Comparison of ENCODE assay signal across 9 mouse cellular contexts in genomic region chr11:32601528-32602323, GRCm38 (mm10). TPM values are rescaled to one million over a fixed set of nuclear protein-coding genes. Genes with fewer than 3 reads are reported as not detected.
DNase-seq lines count a peak whose midpoint lies in the region; ATAC-seq and TF ChIP-seq lines count a peak whose summit lies in the region.
"Had no signal": no experiment of that assay in that cellular context is flagged by ENCODE, and none has a peak within 500 bp of the region (broad histone marks: within the 10 kb centered on the region; RNA-seq: fewer than 3 reads in every experiment).

No protein-coding gene starts in this region.

- dilution Hi-C loops in CH12.LX (cut with MboI; ENCODE audit: extremely low pct_ligation_motif_present, extremely low pct_unique_long_range_greater_than_20kb, low sequenced_read_pairs) = no loop called here

- TF ChIP-seq CTCF in CH12.LX (conservative IDR thresholded peaks at IDR 0.05 in 1 of 2, IDR thresholded peaks at IDR 0.05 in 1 of 2; ENCODE audit: low read depth in 2 of 2, low read length in 2 of 2) = no peak
- peak; percentile 3; the same call in 1 of the 2 replicates for TF ChIP-seq CTCF in liver, embryonic 14.5 days (IDR thresholded peaks at IDR 0.05; ENCODE audit: low read depth)

- H3K4me1 ChIP-seq in CH12.LX (ENCODE audit: control insufficient read depth in 1 of 2, insufficient read depth in 2 of 2) = peaks cover 7 to 68% of the 10 kb centered on the region in 2 experiments
- H3K4me1 ChIP-seq in hindbrain, embryonic 14.5 days (replicated peaks; ENCODE audit: control insufficient read depth, insufficient read depth, low read length) = peaks cover 11% of the 10 kb centered on the region; the same call in 1 of the 2 replicates
- H3K4me1 ChIP-seq in liver, embryonic 14.5 days (replicated peaks; ENCODE audit: control insufficient read depth in 2 of 2, insufficient read depth in 2 of 2, low read length in 1 of 2) = peaks cover 0 to 7% of the 10 kb centered on the region in 2 experiments; a peak in 2 of 4 replicates

- H3K27me3 ChIP-seq in CH12.LX (replicated peaks) = no peaks in the 10 kb centered on the region
- H3K27me3 ChIP-seq in hindbrain, embryonic 14.5 days (ENCODE audit: control insufficient read depth, insufficient read depth, low read length) = no peaks in the 10 kb centered on the region
- H3K27me3 ChIP-seq in liver, embryonic 14.5 days (ENCODE audit: control insufficient read depth, insufficient read depth, low read length) = no peaks in the 10 kb centered on the region
- H3K27me3 ChIP-seq: limb, embryonic 15.5 days had no signal

- DNase-seq in CH12.LX (ENCODE audit: extremely low read depth) = peak; percentile 78
- DNase-seq in adipocyte (ENCODE audit: low spot score) = peak; percentile 28
- no peak for DNase-seq in hindbrain, embryonic 14.5 days (ENCODE audit: low spot score)
- peak in 1 of 3 experiments; percentile 11 for DNase-seq in liver, embryonic 14.5 days (ENCODE audit: low read depth in 3 of 3, low spot score in 3 of 3)
- DNase-seq in yolk sac, embryonic 10.5 days (ENCODE audit: low spot score) = peak; percentile 55
- no peak for DNase-seq in adrenal gland, postnatal 25 days
- DNase-seq in layer of hippocampus, postnatal 10 days (ENCODE audit: low spot score in 2 of 2) = no peak
- DNase-seq in urinary bladder, adult 18-20 months (ENCODE audit: low spot score in 2 of 2) = no peak

- no peak for TF ChIP-seq POLR2A in CH12.LX (IDR thresholded peaks at IDR 0.05; ENCODE audit: low read depth, low read length)

- H3K4me2 ChIP-seq in CH12.LX (ENCODE audit: insufficient read depth, low read depth, poor library complexity, severe bottlenecking) = no peak overlapping the region
- no peak overlapping the region for H3K4me2 ChIP-seq in hindbrain, embryonic 14.5 days (replicated peaks)
- H3K4me2 ChIP-seq in liver, embryonic 14.5 days (ENCODE audit: low read depth) = no peak overlapping the region
- H3K4me2 ChIP-seq: limb, embryonic 15.5 days had no signal

- no peak overlapping the region for H3K4me3 ChIP-seq in CH12.LX (replicated peaks in 1 of 3; ENCODE audit: low read depth in 2 of 3, low read length in 2 of 3, poor library complexity in 1 of 3)
- no peak overlapping the region for H3K4me3 ChIP-seq in hindbrain, embryonic 14.5 days (replicated peaks; ENCODE audit: low read length)
- H3K4me3 ChIP-seq in liver, embryonic 14.5 days (ENCODE audit: insufficient read depth in 1 of 2, low read depth in 2 of 2, low read length in 2 of 2) = no peak overlapping the region
- H3K4me3 ChIP-seq: limb, embryonic 15.5 days had no signal

- H3K27ac ChIP-seq in CH12.LX (ENCODE audit: insufficient read depth, low read depth) = peak overlapping the region; percentile 10; the same call in 1 of the 2 replicates
- no peak overlapping the region for H3K27ac ChIP-seq in hindbrain, embryonic 14.5 days
- H3K27ac ChIP-seq in liver, embryonic 14.5 days = no peak overlapping the region
- H3K27ac ChIP-seq: limb, embryonic 15.5 days had no signal

- TF ChIP-seq EP300 in CH12.LX (IDR thresholded peaks at IDR 0.05; ENCODE audit: low read length) = 0 out of 2 replicates have a peak, but pooled peaks have one; percentile 18
- no peak for TF ChIP-seq EP300 in liver, embryonic 14.5 days (IDR thresholded peaks at IDR 0.05; ENCODE audit: low read depth)

- H3K9me3 ChIP-seq in CH12.LX (replicated peaks; ENCODE audit: low read length) = peaks cover 2% of the 10 kb centered on the region
- H3K9me3 ChIP-seq in hindbrain, embryonic 14.5 days (ENCODE audit: control insufficient read depth, low read length) = no peaks in the 10 kb centered on the region
- no peaks in the 10 kb centered on the region for H3K9me3 ChIP-seq in liver, embryonic 14.5 days (ENCODE audit: control insufficient read depth, low read length)
- H3K9me3 ChIP-seq: limb, embryonic 15.5 days had no signal

- no peaks in the 10 kb centered on the region for H3K79me2 ChIP-seq in CH12.LX (replicated peaks; ENCODE audit: control insufficient read depth, extremely low read depth, insufficient read depth, poor library complexity, severe bottlenecking)

- TF ChIP-seq RAD21 in CH12.LX (IDR thresholded peaks at IDR 0.05; ENCODE audit: low read depth, low read length) = no peak

- ATAC-seq in hindbrain, embryonic 14.5 days (ENCODE audit: low FRiP score) = 0 out of 2 replicates have a peak, but pooled peaks have one; percentile 19
- ATAC-seq in liver, embryonic 14.5 days (ENCODE audit: insufficient read depth) = peak; percentile 65

- peaks cover 24 to 76% of the 10 kb centered on the region in 2 experiments for H3K36me3 ChIP-seq in CH12.LX (replicated peaks in 1 of 2; ENCODE audit: control insufficient read depth in 1 of 2, insufficient read depth in 1 of 2, low read length in 1 of 2)
- H3K36me3 ChIP-seq in hindbrain, embryonic 14.5 days (replicated peaks; ENCODE audit: control insufficient read depth, insufficient read depth) = no peaks in the 10 kb centered on the region
- H3K36me3 ChIP-seq in liver, embryonic 14.5 days (replicated peaks; ENCODE audit: control insufficient read depth, insufficient read depth, low read depth) = no peaks in the 10 kb centered on the region

- in situ Hi-C loops in CH12.LX (cut with MboI; ENCODE audit: low pct_ligation_motif_present, low pct_unique_long_range_greater_than_20kb, low sequenced_read_pairs) = loop anchor here (25.0 kb wide), 1 partner anchor 536 kb away; the partner anchor contains the start of gene Fgf18

- H3K9ac ChIP-seq in CH12.LX (ENCODE audit: insufficient read depth, low read depth) = no peak overlapping the region
- H3K9ac ChIP-seq in hindbrain, embryonic 14.5 days = no peak overlapping the region
- no peak overlapping the region for H3K9ac ChIP-seq in liver, embryonic 14.5 days (replicated peaks)
- H3K9ac ChIP-seq: limb, embryonic 15.5 days had no signal

- WGBS in hindbrain, embryonic 14.5 days = 46% methylated on average over 12 of the region's 12 CpGs
- 46% methylated on average over 12 of the region's 12 CpGs for WGBS in liver, embryonic 14.5 days (ENCODE audit: insufficient replicate concordance)

TF ChIP-seq in CH12.LX, 34 proteins besides CTCF, POLR2A, EP300 and RAD21 (continues in another document):
- no peak for TF ChIP-seq NRF1 (IDR thresholded peaks at IDR 0.05; ENCODE audit: low read depth, low read length)
- TF ChIP-seq SIN3A (IDR thresholded peaks at IDR 0.05; ENCODE audit: low read length) = 0 out of 2 replicates have a peak, but pooled peaks have one; percentile 28
- TF ChIP-seq MEF2A (IDR thresholded peaks at IDR 0.05; ENCODE audit: borderline replicate concordance, low read depth, low read length) = peak; percentile 41; the same call in 1 of the 2 replicates
- no peak for TF ChIP-seq JUN (IDR thresholded peaks at IDR 0.05; ENCODE audit: insufficient read depth, low read depth, low read length)
- TF ChIP-seq ZC3H11A (IDR thresholded peaks at IDR 0.05; ENCODE audit: low read depth, low read length) = no peak
- TF ChIP-seq E2F4 (IDR thresholded peaks at IDR 0.05; ENCODE audit: insufficient replicate concordance, low read depth, low read length) = no peak
- TF ChIP-seq NELFE (IDR thresholded peaks at IDR 0.05; ENCODE audit: low read depth, low read length) = 0 out of 2 replicates have a peak, but pooled peaks have one; percentile 30
- TF ChIP-seq ETS1 (conservative IDR thresholded peaks at IDR 0.05; ENCODE audit: low read depth, low read length) = peak; percentile 31; the same call in 1 of the 2 replicates
- TF ChIP-seq UBTF (IDR thresholded peaks at IDR 0.05; ENCODE audit: low read depth, low read length) = no peak
- TF ChIP-seq MXI1 (IDR thresholded peaks at IDR 0.05; ENCODE audit: low read depth, low read length) = no peak
- TF ChIP-seq MAX (IDR thresholded peaks at IDR 0.05; ENCODE audit: low read length) = no peak
- TF ChIP-seq POLR2AphosphoS2 (IDR thresholded peaks at IDR 0.05; ENCODE audit: low read depth, low read length) = no peak
- no peak for TF ChIP-seq CHD2 (IDR thresholded peaks at IDR 0.05; ENCODE audit: low read length)
- peak; percentile 72; the same call in 1 of the 2 replicates for TF ChIP-seq RCOR1 (conservative IDR thresholded peaks at IDR 0.05; ENCODE audit: low read depth, low read length)
- no peak for TF ChIP-seq ZNF384 (IDR thresholded peaks at IDR 0.05; ENCODE audit: low read depth, low read length)
- no peak for TF ChIP-seq ELF1 (IDR thresholded peaks at IDR 0.05; ENCODE audit: low read depth, low read length)
- no peak for TF ChIP-seq PAX5 (IDR thresholded peaks at IDR 0.05; ENCODE audit: low read length)
- no peak for TF ChIP-seq JUND (conservative IDR thresholded peaks at IDR 0.05; ENCODE audit: low read depth, low read length)
- TF ChIP-seq SMC3 (IDR thresholded peaks at IDR 0.05; ENCODE audit: low read depth, low read length) = no peak
- TF ChIP-seq TCF12 (IDR thresholded peaks at IDR 0.05; ENCODE audit: low read depth, low read length) = no peak
- no peak for TF ChIP-seq MAFK (IDR thresholded peaks at IDR 0.05; ENCODE audit: insufficient replicate concordance, low read length)
- TF ChIP-seq GABPA (IDR thresholded peaks at IDR 0.05; ENCODE audit: insufficient replicate concordance, low read depth, low read length) = no peak
- 0 out of 2 replicates have a peak, but pooled peaks have one; percentile 21 for TF ChIP-seq HCFC1 (IDR thresholded peaks at IDR 0.05; ENCODE audit: low read depth, low read length)
- TF ChIP-seq CHD1 (IDR thresholded peaks at IDR 0.05; ENCODE audit: low read depth, low read length) = 0 out of 2 replicates have a peak, but pooled peaks have one; percentile 47
- no peak for TF ChIP-seq USF1 (IDR thresholded peaks at IDR 0.05; ENCODE audit: low read depth, low read length)
- TF ChIP-seq IRF4 (IDR thresholded peaks at IDR 0.05; ENCODE audit: low read depth, low read length) = no peak
- TF ChIP-seq KAT2A (IDR thresholded peaks at IDR 0.05; ENCODE audit: insufficient replicate concordance, low read length) = no peak
- TF ChIP-seq ZMIZ1 (IDR thresholded peaks at IDR 0.05; ENCODE audit: low read depth, low read length) = no peak
- TF ChIP-seq ZKSCAN1 (IDR thresholded peaks at IDR 0.05; ENCODE audit: borderline replicate concordance, low read depth, low read length) = no peak
- 0 out of 2 replicates have a peak, but pooled peaks have one; percentile 58 for TF ChIP-seq MAZ (IDR thresholded peaks at IDR 0.05; ENCODE audit: low read depth, low read length)

RNA-seq across cellular contexts. Expression of gene Fbxw11, which starts 40.8 kb away (rescaled TPM):
- 55.9 and 58.5 TPM in 2 replicates for total RNA-seq in CH12.LX (2012; rRNA removed)
- total RNA-seq in CH12.LX (2014; rRNA removed) = 82.8 and 85.0 TPM in 2 replicates
- polyA plus RNA-seq in CH12.LX (2012; ENCODE audit: insufficient read length, low read depth) = 45.0 and 54.5 TPM in 2 replicates
- 114 and 134 TPM in 2 replicates for polyA plus RNA-seq in hindbrain, embryonic 14.5 days (2014; fragmentation: Nextera tagmentation; extraction: Ambion mirVana)
- polyA plus RNA-seq in liver, embryonic 14.5 days (2012; rRNA removed) = 10.2 and 10.9 TPM in 2 replicates
- 13.9 and 14.9 TPM in 2 replicates for polyA plus RNA-seq in liver, embryonic 14.5 days (2014; fragmentation: Nextera tagmentation; extraction: Ambion mirVana)
- total RNA-seq in adrenal gland, postnatal 25 days (2021) = 87.7 and 113 TPM in 2 replicates
- total RNA-seq in layer of hippocampus, postnatal 10 days (2021) = 100 to 1,000 TPM; 119 to 132 TPM

Comparison
In these comparisons a context has a peak if more than half of its experiments do, and no peak if none do; other contexts are left out.
1. DNase-seq: peak in CH12.LX (single experiment), adipocyte (single experiment) and yolk sac, embryonic 10.5 days (single experiment); none in hindbrain, embryonic 14.5 days (single experiment), adrenal gland, postnatal 25 days (single experiment), layer of hippocampus, postnatal 10 days (0 of 2) and urinary bladder, adult 18-20 months (0 of 2).